Mouse (Mus musculus) heart, adult 11 months (tissue): Measurements from ENCODE around the gene Pkib.

Experiments used
- DNase-seq: peaks from one replicate; pipeline ENCODE4 v3.0.0; 2022

Gene Pkib

GRCm38 (mm10) chr10:57741351-57741750, 109.6 kb downstream of the Pkib start:
- DNase-seq, result no peak

DNA sequence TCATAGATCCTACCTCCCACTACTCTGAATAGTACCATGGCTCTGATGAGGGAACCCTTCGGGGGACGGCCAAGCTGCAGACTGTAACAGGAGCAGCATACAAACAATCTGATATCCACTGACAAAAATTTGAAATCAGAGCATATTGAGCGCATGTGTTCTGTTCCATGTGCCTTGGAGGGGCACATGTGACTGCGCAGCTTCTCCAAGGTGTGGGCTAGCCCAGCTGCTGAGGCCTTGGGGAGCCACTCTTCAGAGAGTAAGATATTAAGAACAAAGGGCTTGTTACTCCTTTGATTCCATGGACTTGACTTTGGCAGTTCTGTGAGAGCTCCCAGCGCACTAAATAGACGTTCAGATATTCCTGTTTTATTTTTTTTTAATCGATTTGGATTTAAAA, 111.3 kb downstream of the Pkib start:
- DNase-seq, result no peak

DNA sequence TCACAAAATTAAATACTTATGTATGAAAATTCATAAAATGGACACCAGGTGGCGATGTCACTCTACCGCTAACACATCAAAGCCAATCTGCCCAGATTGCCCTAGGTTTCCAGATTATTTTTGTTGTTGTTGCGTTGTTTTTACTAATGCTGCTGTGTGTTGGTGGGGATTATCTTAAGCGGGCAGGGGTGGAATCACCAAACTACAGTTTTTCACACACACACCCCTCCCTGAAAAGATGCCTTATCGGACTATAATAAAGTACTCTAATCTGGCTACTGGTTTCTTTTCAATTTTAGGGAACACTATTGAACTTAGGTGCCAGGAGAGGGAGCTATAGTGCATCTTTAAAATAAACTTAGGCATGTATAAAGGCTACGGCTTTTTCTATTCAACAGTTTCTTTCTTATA, 111.8 kb downstream of the Pkib start:
- no peak for DNase-seq

DNA sequence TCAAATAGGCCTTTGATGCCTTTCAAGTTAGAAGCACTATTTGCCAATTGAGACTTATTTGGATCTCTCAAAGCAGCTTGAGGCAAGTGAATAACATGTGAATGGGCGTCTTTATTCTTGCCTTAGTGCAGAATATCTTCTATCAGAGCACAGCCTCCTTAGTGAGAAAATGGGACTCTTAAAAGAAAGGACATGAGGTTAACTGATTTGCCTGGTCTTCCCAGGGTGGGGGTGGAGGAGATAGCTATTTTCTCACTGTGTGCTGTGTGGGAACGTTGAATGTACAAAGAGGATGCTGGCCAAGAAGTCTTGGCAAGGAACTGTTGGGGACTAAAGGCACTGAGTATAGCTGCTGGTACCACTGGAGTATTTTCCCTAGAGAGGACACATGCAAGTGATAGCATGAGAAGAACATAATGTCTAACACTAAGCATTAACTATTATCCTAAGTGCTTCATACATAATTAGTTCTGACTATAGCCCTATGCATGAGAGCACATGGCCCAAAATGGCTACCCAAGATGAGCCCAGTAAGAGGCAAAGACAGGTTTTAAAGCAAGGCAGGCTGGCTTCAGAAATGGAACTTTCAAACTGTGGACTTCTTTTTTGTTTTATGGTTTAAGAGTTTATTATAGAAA, 112.5 kb downstream of the Pkib start:
- DNase-seq, result no peak

GRCm38 (mm10) chr10:57745452-57745851, 113.7 kb downstream of the Pkib start:
- no peak for DNase-seq

DNA sequence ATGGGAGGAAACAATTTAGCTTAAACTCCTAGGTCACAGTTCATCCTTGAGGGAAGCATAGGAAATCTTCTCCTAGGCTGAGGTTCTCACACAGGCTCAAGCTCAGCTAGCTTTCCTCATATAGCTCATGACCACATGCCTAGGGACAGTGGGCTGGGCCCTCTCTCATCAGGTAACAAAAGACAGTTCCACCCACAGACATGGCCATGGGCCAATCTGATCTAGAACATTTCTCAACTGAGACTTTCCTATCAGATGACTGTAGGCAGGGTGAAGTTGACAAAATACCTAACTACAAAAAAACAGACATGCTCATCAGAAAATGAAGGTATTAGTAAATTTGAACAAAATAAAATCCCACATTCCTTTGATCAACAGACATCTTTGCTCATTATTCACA, 115.3 kb downstream of the Pkib start:
- no peak for DNase-seq

- DNase-seq, result no peak
Measured at GRCm38 (mm10) chr10:57753343-57753742, 121.6 kb downstream of the Pkib start.

GRCm38 (mm10) chr10:57755201-57755736, 123.5 kb downstream of the Pkib start:
- DNase-seq, result no peak

GRCm38 (mm10) chr10:57758999-57759398, 127.2 kb downstream of the Pkib start:
- no peak for DNase-seq

- no peak for DNase-seq
Measured at GRCm38 (mm10) chr10:57760694-57761093, 128.9 kb downstream of the Pkib start.

DNA sequence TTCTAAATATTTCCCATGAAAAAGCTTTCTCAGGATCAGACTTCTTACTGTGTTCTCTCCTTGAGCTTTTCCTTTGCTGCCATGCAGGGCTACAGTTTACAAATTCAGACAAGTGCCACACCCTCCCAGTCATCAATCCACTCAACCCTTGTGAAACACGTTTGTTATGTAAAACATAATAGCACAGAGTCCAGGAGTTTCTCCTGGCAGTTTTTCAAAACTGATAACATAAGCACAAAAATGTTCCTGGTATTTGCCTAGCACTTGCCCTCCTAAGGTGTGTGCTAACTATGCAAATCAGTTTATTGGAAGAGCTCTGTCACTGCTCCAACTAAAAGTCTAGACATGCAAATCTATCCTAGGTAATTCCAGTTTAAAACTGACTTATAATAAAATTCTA, 131.3 kb downstream of the Pkib start:
- DNase-seq, result peak; percentile 23

- DNase-seq, result no peak
Measured at GRCm38 (mm10) chr10:57783289-57784130, 151.7 kb downstream of the Pkib start.

DNA sequence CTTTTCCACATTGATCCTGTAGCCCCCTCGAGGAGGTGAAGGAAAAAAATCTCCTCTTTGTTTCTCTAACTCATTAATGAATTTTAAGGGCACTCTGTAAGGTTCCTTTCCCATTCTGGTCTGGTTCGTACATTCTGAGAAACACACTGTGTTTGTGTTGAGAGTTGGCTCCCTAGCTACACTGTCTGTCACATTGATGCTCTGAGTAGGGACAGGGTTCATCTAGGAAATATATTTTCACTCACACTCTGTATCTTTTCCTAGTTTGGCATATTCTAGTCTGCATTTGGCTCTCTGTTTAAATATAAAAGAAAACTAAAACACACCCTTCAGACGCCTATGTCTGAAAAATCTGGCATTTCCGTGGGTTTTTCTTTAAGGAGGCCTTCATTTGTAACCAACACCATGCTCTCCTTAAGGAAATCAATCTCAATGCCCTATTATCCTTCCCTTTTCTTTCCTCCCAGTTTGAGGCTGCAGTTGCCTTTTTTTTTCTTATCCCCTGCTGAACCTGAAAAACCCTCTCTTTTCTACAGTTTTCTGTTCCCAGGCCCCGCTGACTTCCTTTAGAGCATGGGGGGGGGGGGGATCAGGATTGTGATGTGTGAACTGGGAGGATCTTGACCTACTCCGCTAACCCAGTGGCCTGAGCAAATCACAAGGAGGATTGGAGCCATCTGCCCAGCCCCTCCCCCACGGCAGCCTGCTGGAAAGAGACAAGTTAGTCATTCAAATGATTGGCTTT, 152.5 kb downstream of the Pkib start:
- peak; percentile 93 for DNase-seq

- no peak for DNase-seq
Measured at GRCm38 (mm10) chr10:57784876-57785150, 153.0 kb downstream of the Pkib start, which contains the start of gene Fabp7. TSS of gene Fabp7 (plus strand) at chr10:57784881.

GRCm38 (mm10) chr10:57785552-57785951, 153.8 kb downstream of the Pkib start:
- DNase-seq, result no peak
